In the genomic region with DNA sequence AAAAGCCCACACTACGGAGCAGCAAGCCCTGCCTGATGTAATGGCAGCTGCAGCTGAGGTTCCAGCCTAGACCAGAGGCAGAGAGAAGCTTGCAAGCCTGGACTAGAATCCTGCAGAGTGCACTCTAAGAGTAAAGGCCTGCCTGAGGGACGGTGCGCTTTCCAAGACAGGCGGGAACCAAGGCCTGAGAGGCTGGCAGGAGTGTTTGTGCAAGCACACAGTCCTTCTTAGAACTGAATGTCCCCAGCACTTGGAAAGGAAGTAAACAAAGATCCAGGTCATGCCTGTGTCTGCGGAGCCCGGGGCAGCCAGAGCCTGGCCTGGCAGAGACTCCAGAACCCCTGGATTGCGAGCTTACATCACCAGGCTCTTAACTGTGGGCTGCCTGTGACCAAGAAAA, we compare ENCODE assay signal across 7 mouse cellular contexts. TPM values are rescaled to one million over a fixed set of nuclear protein-coding genes. Genes with fewer than 3 reads are reported as not detected.
DNase-seq lines count a peak whose midpoint lies in the region; ATAC-seq lines count a peak whose summit lies in the region.

No protein-coding gene starts in this region.

- peaks cover 15% of the 10 kb centered on the region for H3K4me1 ChIP-seq in hindbrain, embryonic 15.5 days (replicated peaks)

- H3K4me2 ChIP-seq in hindbrain, embryonic 15.5 days = no peak overlapping the region

- peak; percentile 40 to 47 for DNase-seq in adrenal gland, adult 18-20 months (ENCODE audit: low spot score in 2 of 2)
- peak; percentile 73 for DNase-seq in cerebellum, adult 9-11 months
- DNase-seq in gastrocnemius, adult 8-10 months (ENCODE audit: low spot score in 2 of 2) = peak; percentile 81 to 84
- peak; percentile 22 to 42 for DNase-seq in left cerebral cortex, adult 18-20 months (ENCODE audit: low spot score in 2 of 2)
- peak; percentile 96 for DNase-seq in lung, postnatal 25 days (ENCODE audit: low spot score)
- DNase-seq in yolk sac, embryonic 10.5 days (ENCODE audit: low spot score) = peak; percentile 47

- H3K4me3 ChIP-seq in hindbrain, embryonic 15.5 days = no peak overlapping the region

- 0 out of 2 replicates have a peak overlapping the region, but pooled peaks have one; percentile 47 for H3K27ac ChIP-seq in hindbrain, embryonic 15.5 days (replicated peaks)

- 57% methylated on average over 7 of the region's 7 CpGs for WGBS in hindbrain, embryonic 15.5 days

- no peaks in the 10 kb centered on the region for H3K27me3 ChIP-seq in hindbrain, embryonic 15.5 days

- no peaks in the 10 kb centered on the region for H3K36me3 ChIP-seq in hindbrain, embryonic 15.5 days

- H3K9me3 ChIP-seq in hindbrain, embryonic 15.5 days = no peaks in the 10 kb centered on the region

- H3K9ac ChIP-seq in hindbrain, embryonic 15.5 days = no peak overlapping the region

- peak; percentile 51; the same call in 1 of the 2 replicates for ATAC-seq in hindbrain, embryonic 15.5 days (ENCODE audit: low FRiP score, low read depth)

RNA-seq across cellular contexts. Expression of gene Foxo3, which starts 25.4 kb away (rescaled TPM):
- total RNA-seq in adrenal gland, adult 18-20 months (2021) = 10 to 100 TPM; 48.9 to 63.3 TPM
- total RNA-seq in gastrocnemius, adult 8-10 months (2022) = 10 to 100 TPM; 21.6 to 35.2 (median 25.8) TPM
- polyA plus RNA-seq in hindbrain, embryonic 15.5 days (2015; fragmentation: Nextera tagmentation; extraction: Ambion mirVana) = 4.4 and 4.8 TPM in 2 replicates
- total RNA-seq in left cerebral cortex, adult 18-20 months (2021) = 10 to 100 TPM; 71.8 to 72.4 TPM

Comparison
In these comparisons a context has a peak if more than half of its experiments do, and no peak if none do; other contexts are left out.
1. DNase-seq: peak in every context shown above with its lines; median percentile 96 in lung, postnatal 25 days; 82 in gastrocnemius, adult 8-10 months; 73 in cerebellum, adult 9-11 months; 47 in yolk sac, embryonic 10.5 days; 44 in adrenal gland, adult 18-20 months; 32 in left cerebral cortex, adult 18-20 months.